Mouse (Mus musculus): ENCODE measurements at regions not wholly inside any gene's neighbourhood (a gene's known extent, or its start where the extent isn't known, plus 50 kb on each side); places are given as distances from the start of the nearest gene placed in this dataset.
A peak's percentile ranks its signal among the peaks of the same experiment; 100 is the strongest.

DNA sequence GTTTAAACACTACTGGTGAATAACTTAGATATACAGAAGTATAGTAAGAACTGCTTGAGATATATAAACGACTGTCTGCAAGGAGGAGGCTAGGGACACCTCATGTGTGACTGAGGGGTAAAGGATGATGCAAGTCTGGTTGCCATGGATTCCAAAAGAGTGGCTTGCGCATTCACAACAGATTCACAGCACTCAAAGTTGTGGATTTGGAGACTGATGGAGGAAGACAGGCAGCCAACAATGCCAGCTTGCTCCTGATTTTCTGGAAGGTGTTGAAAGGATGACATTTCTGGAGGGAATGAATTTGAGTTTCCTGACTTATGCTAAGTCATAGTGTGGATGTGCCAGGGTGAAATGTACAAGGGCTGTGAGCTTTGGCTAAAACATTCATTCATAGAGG lies 353.4 kb downstream of the Bmper start:
- Histone ChIP-seq H3K9ac (ENCODE audit: insufficient read depth, low read depth) (no peak overlapping the region), H3K79me2 (replicated peaks; ENCODE audit: control insufficient read depth, extremely low read depth, insufficient read depth, poor library complexity, severe bottlenecking) (no peaks in the 10 kb centered on the region), H3K27me3 (replicated peaks) (no peaks in the 10 kb centered on the region), H3K9me3 (replicated peaks; ENCODE audit: low read length) (no peaks in the 10 kb centered on the region), H3K36me3 (replicated peaks in 1 of 2; ENCODE audit: control insufficient read depth in 1 of 2, insufficient read depth in 1 of 2, low read length in 1 of 2) (no peaks in the 10 kb centered on the region), H3K4me2 (ENCODE audit: insufficient read depth, low read depth, poor library complexity, severe bottlenecking) (no peak overlapping the region), H3K4me1 (ENCODE audit: control insufficient read depth in 1 of 2, insufficient read depth in 2 of 2) (no peaks in the 10 kb centered on the region; a peak in 1 of 4 replicates), H3K4me3 (replicated peaks in 1 of 3; ENCODE audit: low read depth in 2 of 3, low read length in 2 of 3, poor library complexity in 1 of 3) (no peak overlapping the region), H3K27ac (ENCODE audit: insufficient read depth, low read depth) (no peak overlapping the region)
- dilution Hi-C loops (cut with MboI; ENCODE audit: extremely low pct_ligation_motif_present, extremely low pct_unique_long_range_greater_than_20kb, low sequenced_read_pairs) = no loop called here
- no peak for DNase-seq (ENCODE audit: extremely low read depth)
- in situ Hi-C loops (cut with MboI; ENCODE audit: low pct_ligation_motif_present, low pct_unique_long_range_greater_than_20kb, low sequenced_read_pairs) = no loop called here
- no peak for TF ChIP-seq KAT2A (IDR thresholded peaks at IDR 0.05; ENCODE audit: insufficient replicate concordance, low read length)

DNA sequence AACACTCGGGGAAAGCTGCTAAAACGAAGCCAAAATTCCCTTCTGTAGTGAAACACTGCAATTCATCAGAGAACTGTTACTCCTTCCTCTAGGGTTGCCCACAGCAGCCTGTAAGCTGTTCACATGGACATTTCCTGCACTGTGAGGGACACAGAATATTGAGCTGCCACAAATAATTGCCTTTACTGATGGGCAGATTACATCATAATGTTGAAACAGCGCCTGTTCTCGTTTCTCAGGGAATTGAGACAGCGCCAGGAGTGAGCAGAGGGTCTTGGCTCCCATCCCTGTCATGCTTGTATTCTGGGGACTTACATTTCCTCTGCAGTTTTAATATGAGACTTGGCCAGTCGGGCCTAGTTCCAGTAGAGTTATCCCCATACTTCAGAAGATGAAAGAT lies 357.3 kb downstream of the Bmper start:
- Histone ChIP-seq H3K27ac (ENCODE audit: insufficient read depth, low read depth) (no peak overlapping the region), H3K4me2 (ENCODE audit: insufficient read depth, low read depth, poor library complexity, severe bottlenecking) (no peak overlapping the region), H3K9me3 (replicated peaks; ENCODE audit: low read length) (no peaks in the 10 kb centered on the region), H3K9ac (ENCODE audit: insufficient read depth, low read depth) (no peak overlapping the region), H3K27me3 (replicated peaks) (no peaks in the 10 kb centered on the region), H3K4me3 (replicated peaks in 1 of 3; ENCODE audit: low read depth in 2 of 3, low read length in 2 of 3, poor library complexity in 1 of 3) (no peak overlapping the region), H3K36me3 (replicated peaks in 1 of 2; ENCODE audit: control insufficient read depth in 1 of 2, insufficient read depth in 1 of 2, low read length in 1 of 2) (no peaks in the 10 kb centered on the region), H3K4me1 (ENCODE audit: control insufficient read depth in 1 of 2, insufficient read depth in 2 of 2) (no peaks in the 10 kb centered on the region; a peak in 1 of 4 replicates), H3K79me2 (replicated peaks; ENCODE audit: control insufficient read depth, extremely low read depth, insufficient read depth, poor library complexity, severe bottlenecking) (no peaks in the 10 kb centered on the region)
- dilution Hi-C loops (cut with MboI; ENCODE audit: extremely low pct_ligation_motif_present, extremely low pct_unique_long_range_greater_than_20kb, low sequenced_read_pairs) = no loop called here
- no peak for DNase-seq (ENCODE audit: extremely low read depth)
- TF ChIP-seq CHD2 (IDR thresholded peaks at IDR 0.05; ENCODE audit: low read length) (no peak), MAZ (IDR thresholded peaks at IDR 0.05; ENCODE audit: low read depth, low read length) (no peak), MYC (IDR thresholded peaks at IDR 0.05; ENCODE audit: low read depth, low read length) (no peak), MXI1 (IDR thresholded peaks at IDR 0.05; ENCODE audit: low read depth, low read length) (no peak), USF2 (conservative IDR thresholded peaks at IDR 0.05; ENCODE audit: low read depth, low read length) (no peak), KAT2A (IDR thresholded peaks at IDR 0.05; ENCODE audit: insufficient replicate concordance, low read length) (no peak), NRF1 (IDR thresholded peaks at IDR 0.05; ENCODE audit: low read depth, low read length) (no peak), HCFC1 (IDR thresholded peaks at IDR 0.05; ENCODE audit: low read depth, low read length) (no peak), SMC3 (IDR thresholded peaks at IDR 0.05; ENCODE audit: low read depth, low read length) (no peak)
- in situ Hi-C loops (cut with MboI; ENCODE audit: low pct_ligation_motif_present, low pct_unique_long_range_greater_than_20kb, low sequenced_read_pairs) = no loop called here

DNA sequence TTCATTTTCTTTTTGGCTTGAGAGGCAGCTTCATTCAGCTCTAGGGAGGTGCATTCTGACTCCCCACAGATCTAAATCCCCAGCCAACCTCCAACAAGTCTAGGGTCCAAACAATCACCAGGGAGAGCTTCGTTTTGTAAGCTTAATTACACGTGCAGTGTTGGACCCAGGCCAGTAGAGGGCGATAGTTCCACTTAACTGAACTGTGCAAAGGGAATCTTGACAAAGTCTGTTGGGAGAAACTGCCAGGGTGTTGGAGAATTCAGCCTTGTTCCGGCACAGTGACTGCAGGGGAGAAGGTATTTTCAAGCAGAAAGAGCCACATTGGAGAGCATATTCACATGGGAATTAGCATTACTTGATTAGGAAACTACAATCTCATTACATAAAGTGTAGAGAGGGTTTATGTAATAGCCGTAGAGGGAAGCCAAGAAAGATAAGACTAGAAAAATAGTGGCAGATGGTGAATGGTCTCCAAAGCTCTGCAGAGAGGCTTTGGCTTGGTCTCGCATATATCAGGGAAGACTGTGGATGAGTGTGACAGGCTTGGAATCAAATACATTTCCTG lies 358.2 kb downstream of the Bmper start:
- Histone ChIP-seq H3K4me2 (ENCODE audit: insufficient read depth, low read depth, poor library complexity, severe bottlenecking) (no peak overlapping the region), H3K27ac (ENCODE audit: insufficient read depth, low read depth) (no peak overlapping the region), H3K36me3 (replicated peaks in 1 of 2; ENCODE audit: control insufficient read depth in 1 of 2, insufficient read depth in 1 of 2, low read length in 1 of 2) (no peaks in the 10 kb centered on the region), H3K27me3 (replicated peaks) (no peaks in the 10 kb centered on the region), H3K9me3 (replicated peaks; ENCODE audit: low read length) (no peaks in the 10 kb centered on the region), H3K4me3 (replicated peaks in 1 of 3; ENCODE audit: low read depth in 2 of 3, low read length in 2 of 3, poor library complexity in 1 of 3) (no peak overlapping the region), H3K4me1 (ENCODE audit: control insufficient read depth in 1 of 2, insufficient read depth in 2 of 2) (no peaks in the 10 kb centered on the region; a peak in 1 of 4 replicates), H3K9ac (ENCODE audit: insufficient read depth, low read depth) (no peak overlapping the region), H3K79me2 (replicated peaks; ENCODE audit: control insufficient read depth, extremely low read depth, insufficient read depth, poor library complexity, severe bottlenecking) (no peaks in the 10 kb centered on the region)
- TF ChIP-seq CTCF (conservative IDR thresholded peaks at IDR 0.05 in 1 of 2, IDR thresholded peaks at IDR 0.05 in 1 of 2; ENCODE audit: low read depth in 2 of 2, low read length in 2 of 2) (peak; percentile 81 to 85), HCFC1 (IDR thresholded peaks at IDR 0.05; ENCODE audit: low read depth, low read length) (no peak), ZKSCAN1 (IDR thresholded peaks at IDR 0.05; ENCODE audit: borderline replicate concordance, low read depth, low read length) (no peak), MAX (IDR thresholded peaks at IDR 0.05; ENCODE audit: low read length) (peak; percentile 59), TBP (conservative IDR thresholded peaks at IDR 0.05; ENCODE audit: low read depth, low read length) (no peak), RAD21 (IDR thresholded peaks at IDR 0.05; ENCODE audit: low read depth, low read length) (peak; percentile 75), SMC3 (IDR thresholded peaks at IDR 0.05; ENCODE audit: low read depth, low read length) (peak; percentile 59)
- dilution Hi-C loops (cut with MboI; ENCODE audit: extremely low pct_ligation_motif_present, extremely low pct_unique_long_range_greater_than_20kb, low sequenced_read_pairs) (no loop called here), in situ Hi-C loops (cut with MboI; ENCODE audit: low pct_ligation_motif_present, low pct_unique_long_range_greater_than_20kb, low sequenced_read_pairs) (no loop called here)
- DNase-seq (ENCODE audit: extremely low read depth) = peak; percentile 66

All from CH12.LX (cell line).